Mouse (Mus musculus): Measurements from ENCODE around the gene Ier2. TPM values are rescaled to one million over a fixed set of nuclear protein-coding genes. Genes with fewer than 3 reads are reported as not detected.

Gene Ier2
- 859 and 1,037 TPM in 2 replicates for polyA plus RNA-seq (2012)

DNA sequence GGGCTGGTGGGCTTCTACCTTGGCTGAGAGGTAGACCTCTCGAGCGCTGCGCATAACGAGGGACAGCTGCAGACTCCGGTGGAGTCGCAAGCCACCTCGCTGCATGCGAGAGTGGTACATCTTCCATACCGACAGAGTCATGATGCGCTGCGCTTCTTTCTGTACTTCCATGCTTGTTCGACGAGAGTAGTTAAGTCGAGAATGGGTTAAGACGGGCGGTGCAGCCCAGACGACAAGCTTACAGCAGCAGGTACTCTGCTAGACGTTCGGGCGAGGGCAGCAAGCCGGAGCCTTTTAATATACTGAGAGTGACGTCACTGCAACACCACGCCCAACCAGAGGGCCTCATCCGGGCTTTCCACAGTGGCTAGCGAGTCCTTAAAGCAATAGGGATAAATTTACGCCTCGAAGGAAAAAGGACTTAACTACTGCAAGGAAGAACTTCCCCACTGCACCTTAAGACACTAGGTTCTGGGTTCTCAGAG is at the start of gene Ier2:
TSS of gene Ier2 (minus strand) at position 272 of the 485 bp plus-strand sequence.

DNA sequence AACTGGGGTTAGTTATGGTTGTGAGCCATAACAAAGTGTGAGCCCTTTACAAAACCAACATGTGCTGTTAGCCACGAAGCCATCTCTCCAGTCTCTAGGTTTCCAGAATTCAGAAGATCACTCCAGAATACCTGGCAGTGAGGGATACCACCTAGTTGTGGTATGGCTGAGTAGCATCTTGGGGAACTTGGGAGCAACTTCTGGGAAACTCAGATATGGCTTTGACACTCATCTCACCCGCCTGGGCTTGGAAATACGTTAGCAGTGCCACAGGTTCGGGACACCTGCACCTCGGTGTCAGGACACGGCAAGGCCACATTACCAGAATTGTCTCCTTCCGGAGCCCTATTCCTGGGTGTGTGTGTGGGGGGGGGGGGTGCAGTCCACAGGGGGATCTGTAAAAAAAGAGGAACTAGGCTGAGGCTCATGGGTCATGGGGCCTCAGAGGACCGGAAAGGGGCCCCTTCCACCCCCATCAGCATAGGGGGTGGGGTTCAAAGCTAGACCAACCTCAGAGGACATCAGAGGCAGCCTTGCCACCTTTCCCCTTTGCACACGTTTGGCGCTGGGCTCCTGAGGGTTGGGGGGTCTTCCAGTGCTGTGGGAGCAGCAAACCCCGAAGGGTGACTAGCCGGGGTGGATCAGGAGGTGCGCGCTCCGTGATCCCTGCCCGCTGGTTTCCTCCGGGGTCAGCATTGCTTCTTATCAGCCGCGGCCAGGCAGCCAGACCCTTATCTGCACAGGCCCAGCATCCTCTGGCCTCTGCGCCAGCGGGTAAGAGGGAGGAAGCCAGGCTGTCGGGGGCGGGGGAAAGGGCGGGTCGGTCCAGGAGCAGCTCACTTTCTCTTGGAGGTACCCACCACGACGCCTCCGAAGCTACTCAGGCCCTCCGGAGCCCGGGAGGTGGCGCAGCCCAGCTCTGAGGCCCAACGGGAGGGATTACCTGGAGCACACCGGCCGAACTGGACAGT is 38.6 kb upstream of the Ier2 start, which contains the start of gene Lyl1:
TSS of gene Lyl1 (plus strand) at position 517 of the 971 bp plus-strand sequence.

DNA sequence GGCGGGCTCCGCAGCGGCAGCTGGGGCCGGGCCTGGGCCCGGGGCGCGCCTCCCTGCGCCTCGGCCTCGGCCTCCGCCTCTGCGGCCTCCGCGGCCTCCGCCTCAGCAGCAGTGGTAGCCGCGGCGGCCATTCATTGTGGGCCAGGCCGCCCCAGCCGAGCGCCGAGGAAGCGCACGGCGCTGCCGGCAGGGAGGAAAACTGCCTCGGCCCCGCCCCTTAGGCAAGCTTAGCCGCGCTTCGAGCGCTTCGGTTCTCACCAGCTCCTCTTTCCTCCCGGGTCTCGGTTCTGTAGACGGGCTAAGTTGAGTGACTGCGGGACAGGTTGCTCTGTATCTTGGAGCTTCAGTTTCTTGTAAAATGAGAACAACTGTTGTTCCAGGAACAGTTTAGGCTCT is 25.1 kb upstream of the Ier2 start, which contains the start of gene Nacc1:
TSS of gene Nacc1 (minus strand) at position 158 of the 396 bp plus-strand sequence.

DNA sequence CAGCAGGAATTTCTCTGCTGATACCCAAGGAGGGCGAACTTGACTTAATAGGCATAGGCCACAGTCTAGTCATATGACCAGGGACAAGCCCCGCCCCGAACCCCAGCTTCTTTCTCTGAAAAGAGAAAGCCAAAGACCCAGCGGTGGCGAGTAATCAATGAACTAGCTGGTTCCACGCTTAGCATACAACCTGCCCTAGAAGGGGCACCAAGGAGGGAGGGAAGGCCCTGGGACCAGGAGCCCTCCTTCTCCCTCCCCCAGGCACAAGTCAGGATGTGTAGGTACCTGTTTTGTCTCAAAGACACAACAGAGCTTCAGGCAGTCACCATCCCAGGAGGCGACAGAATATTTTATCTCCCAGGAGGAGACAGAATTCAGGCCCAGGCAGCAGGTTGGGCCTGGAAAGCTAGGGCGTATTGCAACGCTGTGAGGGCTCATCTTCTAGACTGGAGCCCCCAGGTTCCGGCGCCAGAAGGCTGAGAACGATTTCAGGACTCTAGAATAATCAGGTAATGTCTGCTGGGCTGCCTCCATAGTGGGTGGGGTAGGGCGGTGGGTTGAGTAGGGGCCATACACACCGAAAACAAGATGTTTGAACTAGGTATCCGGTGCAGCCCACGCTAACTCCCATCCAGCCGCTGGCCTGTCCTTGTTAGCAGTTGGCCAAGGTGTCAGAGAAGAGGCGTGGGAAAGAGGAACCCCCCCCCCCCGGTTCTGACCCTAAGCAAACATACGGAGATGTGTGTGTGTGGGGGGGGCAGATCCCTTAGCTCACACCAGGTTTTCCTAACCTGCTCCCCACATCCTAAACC is 23.7 kb upstream of the Ier2 start, which contains the start of gene Trmt1:
TSS of gene Trmt1 (plus strand) at position 117 of the 812 bp plus-strand sequence.

Other genes with a start within 250 kb of the Ier2 start
- 300 and 362 TPM in 2 replicates for gene Trmt1, start 23.5 kb upstream of the Ier2 start, polyA plus RNA-seq (2012)
- 167 and 170 TPM in 2 replicates for gene Nacc1, start 25.0 kb upstream of the Ier2 start, polyA plus RNA-seq (2012)
- 226 and 309 TPM in 2 replicates for gene Lyl1, start 38.6 kb upstream of the Ier2 start, polyA plus RNA-seq (2012)
- gene G430095P16Rik, start 60.2 kb upstream of the Ier2 start, polyA plus RNA-seq (2012): 20.6 and 27.4 TPM in 2 replicates
- gene Nfix, start 137.5 kb upstream of the Ier2 start, polyA plus RNA-seq (2012): 112 and 143 TPM in 2 replicates
- gene Dand5, start 160.0 kb upstream of the Ier2 start, polyA plus RNA-seq (2012): 2.3 and 2.4 TPM in 2 replicates
- 136 and 145 TPM in 2 replicates for gene Gadd45gip1, start 168.7 kb upstream of the Ier2 start, polyA plus RNA-seq (2012)
- gene Rad23a, start 177.8 kb upstream of the Ier2 start, polyA plus RNA-seq (2012): 315 and 332 TPM in 2 replicates
- gene Calr, start 184.1 kb upstream of the Ier2 start, polyA plus RNA-seq (2012): 878 and 1,229 TPM in 2 replicates
- 121 and 135 TPM in 2 replicates for gene Farsa, start 194.1 kb upstream of the Ier2 start, polyA plus RNA-seq (2012)
- gene Syce2, start 209.3 kb upstream of the Ier2 start, polyA plus RNA-seq (2012): 155 and 182 TPM in 2 replicates
- gene Gcdh, start 231.1 kb upstream of the Ier2 start, polyA plus RNA-seq (2012): 52.8 and 57.4 TPM in 2 replicates
- 122 and 124 TPM in 2 replicates for gene Klf1, start 239.1 kb upstream of the Ier2 start, polyA plus RNA-seq (2012)
- gene Dnase2a, start 245.7 kb upstream of the Ier2 start, polyA plus RNA-seq (2012): 34.2 and 54.0 TPM in 2 replicates

All from megakaryocyte-erythroid progenitor cell, adult 5 weeks (primary cell).